Mouse (Mus musculus) megakaryocyte, embryonic 14.5 days (primary cell): ENCODE measurements around the gene Fancb.

Source experiments
- FLI1 ChIP-seq: IDR thresholded peaks from 2 replicates; pipeline ENCODE4 v1.6.1; 2012; ENCODE audit warnings: low read length, inconsistent platforms, mixed read lengths
- GATA1 ChIP-seq: IDR thresholded peaks from 3 replicates; pipeline ENCODE4 v1.6.1; 2012; ENCODE audit warnings: mixed read lengths, low read length, inconsistent platforms, borderline replicate concordance

DNA sequence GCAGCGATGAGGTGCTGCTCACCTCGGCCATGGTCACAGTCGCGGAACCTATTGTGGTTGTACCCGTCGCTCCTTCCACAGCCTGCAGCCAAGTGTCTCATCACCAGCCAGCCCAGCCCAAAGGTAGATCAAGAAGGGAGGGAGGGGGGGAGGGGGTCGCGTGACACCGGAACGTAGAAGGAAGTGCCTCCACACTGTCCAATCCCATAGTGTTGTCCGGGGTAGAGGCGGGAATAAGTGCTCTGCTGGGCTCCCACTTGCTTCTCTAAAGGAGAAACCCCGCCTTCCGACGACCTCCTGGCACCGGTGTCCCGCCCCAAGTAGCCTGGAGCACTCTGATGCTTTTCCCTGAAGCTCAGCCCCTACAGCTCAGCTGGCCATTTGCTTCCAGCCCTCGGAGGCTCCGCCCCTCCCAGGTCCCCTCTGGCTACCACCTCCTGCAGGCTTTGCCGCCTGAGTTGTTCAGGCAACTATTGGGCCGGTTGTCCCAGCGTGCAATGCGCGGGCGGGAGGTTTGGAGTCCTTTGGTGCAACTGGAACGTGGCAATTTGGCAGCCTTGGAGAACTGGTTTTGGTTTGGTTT lies at the start of gene Fancb, which contains the start of gene Mospd2:
- no peak for TF ChIP-seq GATA1
- no peak for TF ChIP-seq FLI1
